Mouse (Mus musculus) liver, embryonic 14.5 days (tissue): ENCODE measurements around the gene Pdcd6ip.

Experiments
- CTCF ChIP-seq: IDR thresholded peaks from 2 replicates; pipeline ENCODE4 v1.5.1; 2016; ENCODE audit warnings: antibody characterized with exemption, low read depth, control low read depth
- EP300 ChIP-seq: IDR thresholded peaks from 2 replicates; pipeline ENCODE4 v1.6.1; 2016; ENCODE audit warnings: antibody characterized with exemption, low read depth

DNA sequence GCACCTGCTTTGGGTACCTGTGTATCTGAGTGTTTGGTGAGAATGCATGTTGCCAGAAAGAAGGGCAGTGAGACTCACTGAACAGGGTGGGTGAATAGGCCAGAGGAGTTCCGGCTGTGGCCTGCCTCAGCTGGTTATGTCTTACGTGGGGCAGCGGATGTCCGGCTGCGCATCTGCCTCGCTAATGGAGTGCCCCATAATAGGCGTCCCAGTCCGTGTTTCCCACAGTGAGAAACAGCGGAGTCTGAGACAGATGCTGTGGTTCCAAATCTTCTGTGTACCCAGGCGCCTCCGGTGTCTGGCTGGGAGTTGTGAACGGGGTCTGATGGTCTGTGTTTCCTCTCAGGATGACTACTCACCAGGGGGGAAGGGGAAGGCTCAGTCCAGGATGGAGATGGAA, 2.8 kb upstream of the Pdcd6ip start:
- no peak for TF ChIP-seq CTCF
- no peak for TF ChIP-seq EP300
